Mouse (Mus musculus): ENCODE measurements around the gene Olfr120. TPM values are rescaled to one million over a fixed set of nuclear protein-coding genes. Genes with fewer than 3 reads are reported as not detected.

The Olfr120 gene
- polyA plus RNA-seq (2017; shearing (Covaris generic)): not detected

DNA sequence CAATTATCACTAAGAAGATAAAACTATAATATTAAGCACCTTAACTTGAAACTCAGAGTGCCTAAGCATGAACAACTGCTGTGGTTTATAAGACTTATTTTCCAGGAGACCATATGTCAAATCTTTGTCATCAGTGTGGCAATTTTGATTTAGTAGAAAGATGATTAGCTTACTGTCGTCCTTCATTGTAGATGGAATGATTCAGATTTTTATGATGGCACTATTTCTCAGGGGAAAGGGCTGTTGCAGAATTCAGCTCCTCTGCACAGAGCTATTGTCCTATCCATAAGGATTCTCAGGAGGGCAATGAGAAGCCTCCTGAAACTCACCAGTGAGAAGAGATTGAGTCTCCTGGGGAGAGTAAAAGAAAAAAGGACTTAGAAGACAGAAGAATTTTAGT, at the start of gene Olfr120:
Gene Olfr120, plus strand, starts transcription at position 301 of the 400 bp plus-strand sequence.

DNA sequence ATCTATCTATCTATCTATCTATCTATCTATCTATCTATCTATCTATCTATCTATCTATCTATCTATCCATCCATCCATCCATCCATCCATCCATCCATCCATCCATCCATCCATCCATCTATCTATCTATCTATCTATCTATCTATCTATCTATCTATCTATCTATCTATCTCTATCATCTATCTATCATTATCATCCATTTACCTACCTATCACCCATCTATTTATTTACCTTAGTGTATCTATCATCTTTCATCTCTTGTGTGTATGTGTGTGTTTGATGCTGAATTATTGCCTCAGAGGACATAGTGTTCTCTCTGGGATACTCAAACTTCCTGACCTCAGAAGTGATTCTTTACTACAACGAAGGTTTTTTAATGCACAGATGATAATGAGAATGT, 25.3 kb upstream of the Olfr120 start, which contains the start of gene Olfr119:
Gene Olfr119, plus strand, starts transcription at position 301 of the 400 bp plus-strand sequence.

DNA sequence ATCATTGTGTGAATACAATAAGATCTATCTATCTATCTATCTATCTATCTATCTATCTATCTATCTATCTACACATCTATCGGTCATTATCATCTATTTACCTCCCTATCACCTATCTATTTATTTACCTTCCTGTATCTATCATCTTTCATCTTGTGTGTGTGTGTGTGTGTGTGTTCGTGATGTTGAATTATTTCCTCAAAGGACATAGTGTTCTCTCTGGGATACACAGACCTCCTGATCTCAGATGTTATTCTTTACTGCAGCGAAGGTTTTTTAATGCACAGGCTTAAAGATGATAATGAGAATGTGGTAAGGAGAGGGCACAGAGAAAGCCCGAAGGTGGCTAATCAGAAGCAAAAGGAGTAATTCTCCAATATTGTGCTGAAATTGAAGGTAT, 46.7 kb downstream of the Olfr120 start, which contains the start of gene Olfr122:
Gene Olfr122, plus strand, starts transcription at position 301 of the 400 bp plus-strand sequence.

Other genes with a start within 250 kb of the Olfr120 start
- not detected for gene H2-M2, start 238.3 kb upstream of the Olfr120 start, polyA plus RNA-seq (2017; shearing (Covaris generic))
- gene Olfr110, start 229.3 kb upstream of the Olfr120 start, polyA plus RNA-seq (2017; shearing (Covaris generic)): not detected
- gene Olfr111, start 213.8 kb upstream of the Olfr120 start, polyA plus RNA-seq (2017; shearing (Covaris generic)): not detected
- 0.24 TPM for gene Olfr112, start 152.4 kb upstream of the Olfr120 start, polyA plus RNA-seq (2017; shearing (Covaris generic))
- gene Olfr113, start 144.1 kb upstream of the Olfr120 start, polyA plus RNA-seq (2017; shearing (Covaris generic)): not detected
- gene Olfr114, start 129.1 kb upstream of the Olfr120 start, polyA plus RNA-seq (2017; shearing (Covaris generic)): not detected
- not detected for gene Olfr115, start 94.7 kb upstream of the Olfr120 start, polyA plus RNA-seq (2017; shearing (Covaris generic))
- gene Olfr116, start 94.6 kb upstream of the Olfr120 start, polyA plus RNA-seq (2017; shearing (Covaris generic)): not detected
- not detected for gene Olfr117, start 58.0 kb upstream of the Olfr120 start, polyA plus RNA-seq (2017; shearing (Covaris generic))
- not detected for gene Olfr118, start 54.8 kb upstream of the Olfr120 start, polyA plus RNA-seq (2017; shearing (Covaris generic))
- gene Olfr119, start 25.2 kb upstream of the Olfr120 start, polyA plus RNA-seq (2017; shearing (Covaris generic)): not detected
- gene Olfr121, start 27.0 kb downstream of the Olfr120 start, polyA plus RNA-seq (2017; shearing (Covaris generic)): not detected
- not detected for gene Olfr122, start 46.8 kb downstream of the Olfr120 start, polyA plus RNA-seq (2017; shearing (Covaris generic))
- not detected for gene Olfr123, start 71.7 kb downstream of the Olfr120 start, polyA plus RNA-seq (2017; shearing (Covaris generic))
- gene Olfr124, start 78.1 kb downstream of the Olfr120 start, polyA plus RNA-seq (2017; shearing (Covaris generic)): not detected
- gene Olfr125, start 111.1 kb downstream of the Olfr120 start, polyA plus RNA-seq (2017; shearing (Covaris generic)): not detected
- gene Olfr126, start 125.7 kb downstream of the Olfr120 start, polyA plus RNA-seq (2017; shearing (Covaris generic)): not detected
- not detected for gene Olfr127, start 178.6 kb downstream of the Olfr120 start, polyA plus RNA-seq (2017; shearing (Covaris generic))
- not detected for gene Olfr128, start 198.7 kb downstream of the Olfr120 start, polyA plus RNA-seq (2017; shearing (Covaris generic))
- not detected for gene Olfr761, start 231.3 kb downstream of the Olfr120 start, polyA plus RNA-seq (2017; shearing (Covaris generic))